Mouse (Mus musculus): ENCODE data around the gene Psen1.

DNA sequence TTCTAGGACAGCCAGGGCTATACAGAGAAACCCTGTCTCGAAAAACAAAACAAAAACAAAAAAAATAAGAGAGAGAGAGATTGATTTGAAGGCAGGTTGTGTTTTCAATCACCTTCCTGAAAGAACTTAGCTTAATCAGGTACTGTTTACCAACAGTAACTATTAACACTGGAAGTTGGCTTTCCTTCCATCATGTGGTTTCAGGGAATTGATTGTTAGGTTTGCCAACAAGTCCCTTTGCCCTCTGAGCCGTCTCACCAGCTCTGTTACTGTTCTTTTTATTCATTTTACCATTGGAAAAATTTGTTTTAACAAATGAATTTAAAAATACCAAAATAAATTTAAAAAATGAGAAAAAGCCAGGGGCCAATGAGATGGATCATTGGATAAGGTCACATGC, 22.0 kb downstream of the Psen1 start:
- TF ChIP-seq CTCF (IDR thresholded peaks at IDR 0.05; ENCODE audit: low read depth) (no peak), EP300 (IDR thresholded peaks at IDR 0.05; ENCODE audit: low read depth) (no peak)

All from heart, postnatal 0 days (tissue).